Mouse (Mus musculus) brain, embryonic 18.5 days (tissue): ENCODE measurements around the gene Psen2.

ENCODE experiments used
- DNase-seq: peaks from one replicate; pipeline ENCODE4 v3.0.0-alpha.2; 2012; ENCODE audit warnings: low read depth, low spot score

The Psen2 gene

DNA sequence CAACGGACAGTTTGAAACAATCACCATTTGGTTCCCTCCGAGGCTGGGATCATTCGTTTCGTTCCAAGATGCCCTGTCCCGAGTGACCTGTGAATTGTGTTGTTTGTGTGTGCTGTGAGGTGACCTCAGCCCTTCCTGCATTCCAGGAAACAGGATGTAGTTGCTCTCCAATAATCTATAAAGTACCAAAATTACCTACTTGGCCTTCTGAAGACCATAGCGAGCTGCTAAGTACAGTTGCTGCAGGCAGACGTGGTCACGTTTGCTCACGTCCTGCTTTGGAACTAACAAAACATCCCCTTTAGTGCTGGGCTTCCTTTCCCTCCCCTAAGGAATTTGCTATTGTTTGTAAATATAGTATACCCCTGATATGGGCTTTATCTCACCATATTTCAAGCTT lies 14.3 kb upstream of the Psen2 start:
- DNase-seq: no peak

DNA sequence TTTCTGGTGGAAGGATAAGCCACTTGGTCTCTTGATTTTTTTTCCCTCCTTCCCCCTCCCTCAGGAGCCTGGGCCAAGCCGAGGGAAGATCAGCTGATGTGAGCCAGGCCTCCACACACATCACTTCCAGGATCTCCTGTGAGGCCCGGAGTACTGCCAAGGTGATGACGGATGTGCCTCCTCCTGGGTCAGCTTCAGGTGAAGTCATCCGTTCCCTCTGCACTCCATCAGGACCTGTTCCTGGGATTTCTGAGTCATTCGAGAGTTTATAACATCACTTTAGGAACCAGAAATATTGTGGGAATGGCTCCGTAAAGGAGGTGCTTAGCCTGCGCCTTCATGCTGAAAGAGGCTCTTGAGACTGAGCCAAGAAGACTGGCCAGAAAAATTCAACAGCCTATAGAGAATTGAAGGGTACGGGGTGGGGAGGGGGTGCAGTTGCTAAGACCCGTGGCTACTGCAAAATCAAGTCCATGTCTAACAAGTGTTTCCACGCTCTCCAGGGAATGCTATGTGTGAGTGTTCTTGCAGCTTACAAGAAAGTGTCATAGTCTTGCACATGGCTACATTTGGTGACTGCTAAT lies 11.6 kb upstream of the Psen2 start:
- DNase-seq: no peak

DNA sequence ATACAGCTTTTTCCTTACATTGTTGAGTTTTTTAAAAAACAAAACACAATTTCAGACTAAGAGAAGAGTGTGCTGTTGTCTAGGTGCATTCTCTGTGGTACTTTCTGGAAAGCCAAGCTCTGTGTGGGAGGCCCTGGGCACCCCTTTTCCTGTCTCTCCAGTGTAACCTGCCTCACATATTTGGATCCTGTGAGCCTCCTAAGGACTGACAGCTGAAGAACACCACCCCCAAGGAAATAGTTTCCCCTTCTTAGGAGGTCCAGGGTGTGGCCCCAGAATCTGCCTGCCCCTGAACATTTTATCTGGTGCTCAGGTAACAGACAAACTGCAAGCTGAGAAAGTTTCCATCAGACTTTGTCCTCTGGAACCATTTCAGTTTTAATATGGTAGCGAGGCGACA lies 5.8 kb upstream of the Psen2 start:
- DNase-seq: no peak

DNA sequence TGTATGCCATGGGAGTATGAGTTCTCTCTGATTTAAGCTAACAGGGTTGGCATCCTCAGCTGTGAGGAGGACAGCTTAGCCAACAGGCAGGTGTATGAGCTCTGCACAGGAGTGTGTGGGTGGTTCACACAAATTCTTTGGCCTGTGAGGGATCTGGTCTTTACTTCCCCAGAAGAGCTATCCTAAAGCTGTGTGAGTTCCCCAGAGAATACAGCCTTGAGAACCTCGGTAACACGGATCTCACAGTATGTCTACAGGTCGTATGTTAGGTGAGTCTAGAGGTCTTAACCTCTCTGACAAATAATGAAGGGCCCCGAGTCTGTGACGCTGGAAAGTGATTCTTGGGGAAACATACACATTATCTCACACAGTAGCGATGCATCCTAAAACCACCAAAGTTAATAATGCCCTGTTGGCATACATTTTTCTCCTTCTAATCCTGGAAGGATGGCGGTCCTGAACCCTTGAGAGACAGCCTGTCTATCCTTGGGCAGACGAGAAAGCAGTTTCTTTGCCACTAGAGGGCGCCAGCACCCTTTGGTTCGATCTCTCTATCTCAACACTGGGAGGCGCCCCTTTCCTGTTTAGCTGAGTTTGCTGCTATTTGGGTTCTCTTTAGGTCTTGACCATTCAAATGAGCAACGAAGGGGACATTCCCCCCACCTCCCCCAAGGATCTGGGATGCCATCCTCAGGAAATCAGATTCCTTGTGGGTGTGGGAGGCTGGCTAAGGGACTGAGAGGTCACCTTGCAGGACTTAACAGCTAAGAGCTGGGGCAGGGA lies 5.2 kb upstream of the Psen2 start:
- peak; percentile 56 for DNase-seq

- DNase-seq: no peak
Observed at GRCm38 (mm10) chr1:180267151-180267550, 3.9 kb upstream of the Psen2 start.

GRCm38 (mm10) chr1:180265399-180265798 lies 2.2 kb upstream of the Psen2 start:
- no peak for DNase-seq

GRCm38 (mm10) chr1:180264851-180265250 lies 1.6 kb upstream of the Psen2 start:
- no peak for DNase-seq

DNA sequence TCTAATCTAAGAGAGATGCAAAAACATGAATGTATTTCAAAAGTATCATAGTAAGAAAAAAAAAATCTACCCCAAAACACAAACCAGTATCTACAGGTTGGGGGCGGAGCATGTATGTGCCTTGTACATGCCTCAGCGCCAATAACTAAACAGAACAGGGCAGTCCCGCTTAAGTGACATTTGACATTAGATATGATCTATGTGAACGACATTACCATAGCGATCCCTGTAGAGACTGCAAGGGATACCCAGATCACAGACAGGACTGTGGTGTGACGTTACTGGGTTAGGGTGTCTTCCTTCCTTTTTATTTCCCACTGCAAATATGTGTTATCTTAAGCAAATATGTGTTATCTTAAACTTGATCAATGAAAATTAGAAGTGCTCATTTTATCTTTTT lies 1.2 kb upstream of the Psen2 start:
- no peak for DNase-seq

DNA sequence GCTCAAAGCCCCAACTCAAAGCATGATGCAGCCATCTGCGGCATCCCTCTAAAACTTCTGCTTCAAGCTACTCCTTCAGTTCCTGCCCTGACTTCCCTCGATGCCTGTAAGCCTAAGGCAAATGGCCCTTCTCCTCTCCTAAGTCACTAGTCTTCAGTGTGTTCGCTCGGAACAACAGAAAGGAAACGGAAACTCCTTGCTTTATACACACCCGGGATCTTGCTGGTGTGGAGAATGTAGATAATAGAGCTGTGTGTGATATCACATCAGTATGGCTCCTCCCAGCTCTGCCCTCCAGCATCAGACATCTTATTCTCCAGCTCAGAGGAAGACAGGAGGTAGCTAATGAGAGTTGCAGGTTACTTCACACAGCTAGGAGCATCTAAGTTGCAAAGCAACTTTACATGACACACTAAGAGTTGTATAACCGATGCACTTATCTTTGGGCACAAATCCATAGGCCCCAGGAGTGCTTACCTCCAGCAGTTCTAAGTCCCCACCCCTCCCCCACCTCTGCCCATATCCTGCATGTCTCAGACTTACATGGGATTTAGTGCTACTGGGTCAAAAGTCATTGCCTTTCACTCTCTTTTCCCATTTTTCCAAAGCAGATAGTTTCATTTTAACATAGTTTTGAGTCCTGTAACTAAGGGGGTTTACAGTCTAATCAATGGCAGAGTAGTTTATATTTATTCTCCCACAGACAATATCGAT lies 1.2 kb downstream of the Psen2 start:
- DNase-seq: no peak

DNA sequence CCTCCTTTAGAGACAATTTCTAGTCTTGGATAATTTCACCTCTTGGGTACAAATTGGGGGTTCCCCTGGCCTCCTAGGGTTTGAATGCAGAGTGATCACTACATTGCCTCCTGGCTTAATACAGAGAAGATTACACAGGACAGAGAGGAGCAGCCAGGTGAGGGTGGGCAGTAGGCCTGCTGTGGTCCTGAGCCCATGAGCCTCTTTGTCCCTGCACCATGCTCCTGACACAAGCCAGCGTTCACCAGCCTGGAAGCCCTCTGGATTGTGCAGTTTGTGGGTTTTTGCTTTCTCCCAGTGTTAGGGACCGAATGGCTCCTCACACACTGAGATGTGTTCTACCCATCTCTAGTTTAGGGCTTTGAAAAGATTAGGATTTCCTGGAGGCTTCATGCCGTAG lies 1.8 kb downstream of the Psen2 start:
- no peak for DNase-seq

GRCm38 (mm10) chr1:180260886-180261285 lies 2.4 kb downstream of the Psen2 start:
- no peak for DNase-seq

DNA sequence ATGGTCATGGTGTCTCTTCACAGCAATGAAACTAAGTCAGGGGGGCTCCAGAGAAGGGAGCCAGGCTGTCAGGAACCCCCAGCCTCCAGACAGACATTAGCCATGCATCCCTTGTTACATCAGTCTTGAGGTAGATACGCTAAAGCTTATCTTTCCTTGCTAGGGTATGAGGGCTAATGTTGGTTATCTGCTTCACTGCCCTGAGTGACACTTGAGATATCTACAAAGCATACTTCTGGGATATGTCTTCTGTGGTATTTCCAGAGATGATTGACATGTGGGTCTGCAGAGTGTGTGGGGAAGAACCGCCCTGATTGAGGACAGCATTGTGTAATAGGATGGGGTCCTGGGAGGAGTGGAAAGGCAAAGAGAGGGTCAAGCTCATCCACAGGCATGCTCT lies 3.5 kb downstream of the Psen2 start:
- DNase-seq: no peak

- no peak for DNase-seq
Observed at GRCm38 (mm10) chr1:180257446-180257845, 5.8 kb downstream of the Psen2 start.

DNA sequence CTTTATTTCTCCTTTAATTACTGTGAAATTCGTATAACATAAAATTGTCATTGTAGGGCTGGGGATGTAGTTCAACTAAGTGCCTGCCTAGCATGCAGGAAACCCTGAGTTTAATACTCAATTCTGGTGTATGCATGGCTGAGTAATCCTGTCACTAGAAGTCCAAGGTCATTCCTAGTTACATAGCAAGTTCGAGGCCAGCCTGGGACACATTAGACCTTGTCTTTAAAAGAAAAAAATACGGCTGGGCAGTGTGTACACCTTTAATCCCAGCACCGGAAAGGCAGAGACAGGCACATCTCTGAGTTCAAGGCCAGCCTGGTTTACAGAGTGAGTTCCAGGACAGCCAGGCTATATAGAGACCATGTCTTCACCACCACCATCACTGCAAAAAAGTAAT lies 6.4 kb downstream of the Psen2 start:
- no peak for DNase-seq

DNA sequence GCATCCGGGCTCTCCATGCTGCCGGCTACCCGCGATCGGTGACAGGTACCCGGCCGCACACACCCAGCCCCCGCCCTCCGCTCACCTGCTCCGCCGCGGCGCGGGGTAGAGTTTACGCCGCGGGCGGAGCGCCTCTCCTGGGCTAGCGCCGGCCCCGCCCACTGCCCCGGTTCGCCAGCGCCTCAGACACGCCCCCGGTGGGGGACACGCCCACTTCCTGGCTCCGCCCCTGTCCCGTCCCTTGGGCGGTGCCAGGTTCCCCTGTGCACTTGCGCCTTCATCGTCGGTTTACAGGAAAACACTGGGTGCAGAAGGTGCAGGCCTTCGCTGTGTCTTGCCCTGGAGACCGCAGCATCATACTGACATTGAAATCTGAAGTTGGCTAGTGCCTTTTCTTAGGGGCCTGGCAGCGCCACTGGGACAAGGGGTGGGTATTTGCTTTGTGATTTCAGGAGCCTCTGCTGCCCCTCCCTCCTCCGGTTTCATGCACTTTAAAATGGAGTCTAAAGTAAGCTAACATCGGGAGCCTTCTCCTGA lies 7.0 kb downstream of the Psen2 start:
- peak; percentile 79 for DNase-seq

- no peak for DNase-seq
Observed at GRCm38 (mm10) chr1:180255294-180256117, 7.7 kb downstream of the Psen2 start.

DNA sequence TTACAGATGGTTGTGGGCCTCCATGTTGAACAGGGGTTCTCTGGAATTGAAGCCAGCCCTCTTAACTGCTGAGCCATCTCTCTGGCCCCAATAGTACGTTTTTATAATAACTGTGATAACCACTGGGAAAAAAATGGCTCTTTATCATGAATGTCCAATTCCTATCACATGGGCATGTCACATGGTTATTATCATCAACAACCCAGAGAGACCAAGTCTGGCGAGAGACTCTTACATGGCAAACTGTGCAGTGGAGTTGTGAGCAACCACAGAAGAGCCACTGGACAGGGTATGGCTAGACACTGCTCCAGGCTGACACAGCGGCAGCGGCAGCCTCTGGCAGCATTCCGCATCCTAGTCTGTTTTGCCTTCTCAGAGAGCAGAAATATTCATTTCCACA lies 8.9 kb downstream of the Psen2 start:
- no peak for DNase-seq

DNA sequence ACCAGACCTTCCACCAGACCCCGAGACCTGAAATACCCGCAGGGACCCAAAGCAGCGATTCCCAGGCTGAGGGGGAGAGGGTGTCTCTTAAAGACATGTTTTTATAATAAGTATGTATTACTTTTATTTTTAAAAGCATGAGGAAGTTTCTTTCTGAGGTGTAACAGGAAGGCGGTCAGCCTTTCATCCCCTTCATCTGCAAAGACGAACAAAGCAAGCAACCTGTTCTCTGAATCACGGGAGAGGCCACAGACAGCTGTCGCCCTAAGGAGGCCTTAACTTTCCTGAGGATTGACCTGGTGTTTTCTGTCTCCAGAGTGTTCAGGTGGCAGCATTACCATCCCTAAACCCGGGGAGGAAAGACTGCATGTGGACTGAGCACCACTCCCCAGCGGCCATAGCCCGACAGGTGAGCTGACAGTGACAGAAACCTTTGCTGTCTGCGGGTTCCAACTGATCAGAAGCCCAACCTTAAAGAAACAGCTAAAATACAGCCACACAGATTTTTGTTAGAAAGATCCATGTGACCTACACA lies 10.5 kb downstream of the Psen2 start:
- no peak for DNase-seq

DNA sequence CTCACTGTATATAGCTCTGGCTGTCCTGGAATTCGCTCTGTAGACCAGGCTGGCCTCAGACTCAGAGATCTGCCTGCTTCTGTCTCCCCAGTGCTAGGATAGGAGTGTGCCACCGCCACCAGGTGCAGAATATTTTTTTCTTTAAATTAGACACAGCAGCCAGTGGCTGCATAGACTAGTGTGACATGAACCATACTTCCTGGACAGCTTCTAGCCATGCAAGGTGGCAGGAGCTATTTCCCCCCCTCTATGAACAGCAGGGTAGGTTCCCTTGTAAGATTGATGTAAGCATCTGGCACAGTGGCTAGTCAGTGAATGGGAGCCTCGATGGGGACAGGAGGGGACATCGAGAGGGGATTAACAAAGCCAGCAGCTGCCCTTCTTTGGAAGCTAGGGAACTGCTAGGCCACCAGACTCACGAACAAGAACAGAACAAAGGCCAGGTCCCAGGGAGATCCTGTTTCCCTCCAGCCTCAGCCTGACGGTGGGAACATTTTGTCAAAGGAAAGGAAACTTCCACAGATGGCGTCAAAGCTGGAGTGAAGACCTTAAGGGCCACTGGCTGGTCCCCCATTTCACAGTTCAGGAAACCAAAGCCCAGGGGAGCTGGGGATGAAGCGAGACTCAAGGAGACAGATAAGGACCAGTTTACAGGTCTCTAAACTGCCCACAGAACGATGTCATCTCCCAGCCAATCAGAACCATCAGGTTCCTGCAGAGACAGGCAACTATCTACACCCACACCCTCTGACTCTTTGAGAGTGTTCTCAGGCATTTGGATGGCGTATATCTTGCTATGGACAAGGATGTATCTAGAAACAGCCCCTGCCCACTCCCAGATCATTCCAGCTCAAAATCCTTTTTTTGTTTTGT lies 11.8 kb downstream of the Psen2 start:
- DNase-seq: no peak

GRCm38 (mm10) chr1:180250441-180250830 lies 12.8 kb downstream of the Psen2 start:
- DNase-seq: no peak
